Mouse (Mus musculus) lung, embryonic 15.5 days (tissue): ENCODE measurements around the gene Lsm12. TPM values are rescaled to one million over a fixed set of nuclear protein-coding genes. Genes with fewer than 3 reads are reported as not detected.
"Not testable (repeated sequence)": the region's sequence is repeated elsewhere in the genome, so short reads cannot be mapped to it uniquely, and the experiment has no call there.

ENCODE experiments used
- ATAC-seq: fragments of 200-750 bp; cut with Nextera tagmentation; 2 replicates; pipeline ENCODE4 v1.8.0; 2017; ENCODE audit warnings: moderate number of reproducible peaks, borderline replicate concordance; ENCODE audit not compliant: low FRiP score, low TSS enrichment; ENCODE audit errors: extremely low read depth
- H3K27ac ChIP-seq: fragments of 300-500 bp; sonication (generic); 2 replicates; pipeline ENCODE4 v1.5.1; 2015; ENCODE audit warnings: moderate library complexity, mild to moderate bottlenecking, inconsistent platforms
- H3K27me3 ChIP-seq: fragments of 300-500 bp; sonication (generic); 2 replicates; pipeline ENCODE4 v1.6.1; 2015; ENCODE audit warnings: inconsistent platforms
- H3K36me3 ChIP-seq: fragments of 300-500 bp; sonication (generic); 2 replicates; pipeline ENCODE4 v1.6.1; 2015; ENCODE audit warnings: inconsistent platforms
- H3K4me1 ChIP-seq: fragments of 300-500 bp; sonication (generic); 2 replicates; pipeline ENCODE4 v1.6.1; 2015; ENCODE audit warnings: inconsistent platforms
- H3K4me2 ChIP-seq: fragments of 300-500 bp; sonication (generic); 2 replicates; pipeline ENCODE4 v1.6.1; 2015; ENCODE audit warnings: inconsistent platforms, mild to moderate bottlenecking, moderate library complexity
- H3K4me3 ChIP-seq: fragments of 300-500 bp; sonication (generic); 2 replicates; pipeline ENCODE4 v1.5.1; 2015; ENCODE audit warnings: mild to moderate bottlenecking, inconsistent platforms
- H3K9ac ChIP-seq: fragments of 300-500 bp; sonication (generic); 2 replicates; pipeline ENCODE4 v1.6.1; 2015; ENCODE audit warnings: inconsistent platforms
- H3K9me3 ChIP-seq: fragments of 300-500 bp; sonication (generic); 2 replicates; pipeline ENCODE4 v1.6.1; 2016; ENCODE audit warnings: inconsistent platforms
- WGBS: fragments of 180-500 bp; shearing (Covaris S2); methylation state at CpG from one replicate; pipeline ENCODE4 v1.1.7; 2015; 5-methylcytosine and 5-hydroxymethylcytosine counted together
- polyA plus RNA-seq: library from polyadenylated mRNA; unstranded; fragments of >200 nt; fragmentation: Nextera tagmentation; extraction: Ambion mirVana; gene quantifications from 2 replicates; pipeline ENCODE4 v1.2.1, GENCODE M21; 2015

Gene Lsm12
- polyA plus RNA-seq, 1 experiment from 2014 or later = 112 TPM

- 56% methylated on average over 6 of the region's 6 CpGs for WGBS
- no peaks in the 10 kb centered on the region for H3K9me3 ChIP-seq
- no peak overlapping the region for H3K4me3 ChIP-seq
- no peaks in the 10 kb centered on the region for H3K4me1 ChIP-seq
- no peaks in the 10 kb centered on the region for H3K27me3 ChIP-seq
- no peak for ATAC-seq
- peaks cover 83% of the 10 kb centered on the region for H3K36me3 ChIP-seq
- H3K4me2 ChIP-seq = no peak overlapping the region
- no peak overlapping the region for H3K9ac ChIP-seq
- H3K27ac ChIP-seq = no peak overlapping the region
Measured at GRCm38 (mm10) chr11:102165971-102166722, 18.9 kb downstream of the Lsm12 start.

- H3K27me3 ChIP-seq = no peaks in the 10 kb centered on the region
- H3K36me3 ChIP-seq = peaks cover 37% of the 10 kb centered on the region
- H3K9me3 ChIP-seq = no peaks in the 10 kb centered on the region
- no peak overlapping the region for H3K9ac ChIP-seq
- no peak overlapping the region for H3K4me2 ChIP-seq
- no peak overlapping the region for H3K4me3 ChIP-seq
- ATAC-seq = no peak
- H3K4me1 ChIP-seq = peaks cover 8% of the 10 kb centered on the region
- 69% methylated on average over 5 of the region's 5 CpGs for WGBS
- no peak overlapping the region for H3K27ac ChIP-seq
Measured at GRCm38 (mm10) chr11:102159781-102160180, 25.3 kb downstream of the Lsm12 start.

- peaks cover 27% of the 10 kb centered on the region for H3K36me3 ChIP-seq
- H3K9ac ChIP-seq, H3K27me3 ChIP-seq, H3K9me3 ChIP-seq, H3K4me3 ChIP-seq, ATAC-seq, H3K4me2 ChIP-seq, H3K4me1 ChIP-seq, H3K27ac ChIP-seq: not testable (repeated sequence)
- WGBS = 76% methylated on average over 2 of the region's 2 CpGs
Measured at GRCm38 (mm10) chr11:102158024-102158423, 27.1 kb downstream of the Lsm12 start.

- Histone ChIP-seq H3K9me3 (no peaks in the 10 kb centered on the region), H3K36me3 (peaks cover 20% of the 10 kb centered on the region; the same call in 1 of the 2 replicates), H3K4me1 (peaks cover 8% of the 10 kb centered on the region), H3K27me3 (no peaks in the 10 kb centered on the region), H3K4me3 (no peak overlapping the region), H3K4me2 (peak overlapping the region; percentile 90), H3K9ac (no peak overlapping the region), H3K27ac (no peak overlapping the region)
- ATAC-seq = no peak
- WGBS = 2% methylated on average over 1 of the region's 1 CpGs
Measured at GRCm38 (mm10) chr11:102156786-102157089, 28.4 kb downstream of the Lsm12 start.

- WGBS = under 1% methylated on average over 37 of the region's 37 CpGs
- Histone ChIP-seq H3K27ac (0 out of 2 replicates have a peak within 1 kb of the TSS, but pooled peaks have one; percentile 72), H3K9me3 (no peaks in the 10 kb centered on the region), H3K36me3 (peaks cover 15% of the 10 kb centered on the region; the same call in 1 of the 2 replicates), H3K27me3 (no peaks in the 10 kb centered on the region), H3K4me2 (peak within 1 kb of the TSS; percentile 90), H3K4me3 (peak within 1 kb of the TSS; percentile 78), H3K9ac (peak within 1 kb of the TSS; percentile 81), H3K4me1 (peaks cover 8% of the 10 kb centered on the region)
- ATAC-seq = peak; percentile 80
Measured at GRCm38 (mm10) chr11:102156039-102156785, 28.9 kb downstream of the Lsm12 start, which contains the start of gene Tmem101. TSS of gene Tmem101 (minus strand) at chr11:102156404.

GRCm38 (mm10) chr11:102147213-102147989 lies 37.7 kb downstream of the Lsm12 start:
- Histone ChIP-seq H3K9ac (no peak overlapping the region), H3K9me3 (no peaks in the 10 kb centered on the region), H3K4me3 (no peak overlapping the region), H3K4me1 (peaks cover 13% of the 10 kb centered on the region), H3K36me3 (no peaks in the 10 kb centered on the region), H3K27ac (no peak overlapping the region), H3K27me3 (peaks cover 75% of the 10 kb centered on the region), H3K4me2 (no peak overlapping the region)
- ATAC-seq = no peak
- WGBS = 9% methylated on average over 34 of the region's 34 CpGs

GRCm38 (mm10) chr11:102146531-102146930 lies 38.6 kb downstream of the Lsm12 start:
- no peak overlapping the region for H3K4me2 ChIP-seq
- peaks cover 79% of the 10 kb centered on the region for H3K27me3 ChIP-seq
- ATAC-seq = no peak
- H3K4me3 ChIP-seq = no peak overlapping the region
- H3K36me3 ChIP-seq = no peaks in the 10 kb centered on the region
- no peaks in the 10 kb centered on the region for H3K9me3 ChIP-seq
- WGBS = 11% methylated on average over 17 of the region's 17 CpGs
- no peak overlapping the region for H3K9ac ChIP-seq
- H3K4me1 ChIP-seq = peaks cover 13% of the 10 kb centered on the region
- H3K27ac ChIP-seq = no peak overlapping the region

- Histone ChIP-seq H3K9me3 (no peaks in the 10 kb centered on the region), H3K36me3 (no peaks in the 10 kb centered on the region), H3K27me3 (peaks cover 79% of the 10 kb centered on the region), H3K9ac (no peak overlapping the region), H3K4me1 (peaks cover 13% of the 10 kb centered on the region), H3K4me2 (peak overlapping the region; percentile 56; the same call in 1 of the 2 replicates), H3K4me3 (no peak overlapping the region), H3K27ac (no peak overlapping the region)
- 4% methylated on average over 16 of the region's 16 CpGs for WGBS
- no peak for ATAC-seq
Measured at GRCm38 (mm10) chr11:102146005-102146404, 39.1 kb downstream of the Lsm12 start.

- Histone ChIP-seq H3K36me3 (no peaks in the 10 kb centered on the region), H3K9me3 (no peaks in the 10 kb centered on the region), H3K4me2 (peak within 1 kb of the TSS; percentile 56), H3K27ac (no peak within 1 kb of the TSS), H3K9ac (no peak within 1 kb of the TSS), H3K27me3 (peaks cover 79% of the 10 kb centered on the region), H3K4me3 (peak within 1 kb of the TSS; percentile 30), H3K4me1 (peaks cover 13% of the 10 kb centered on the region)
- under 1% methylated on average over 50 of the region's 50 CpGs for WGBS
- peak; percentile 28; the same call in 1 of the 2 replicates for ATAC-seq
Measured at GRCm38 (mm10) chr11:102145471-102146001, 39.6 kb downstream of the Lsm12 start, which contains the start of gene Nags. TSS of gene Nags (plus strand) at chr11:102145513.

- H3K4me2 ChIP-seq = peak overlapping the region; percentile 56
- no peak for ATAC-seq
- no peaks in the 10 kb centered on the region for H3K9me3 ChIP-seq
- peak overlapping the region; percentile 30 for H3K4me3 ChIP-seq
- H3K27me3 ChIP-seq = peaks cover 79% of the 10 kb centered on the region
- H3K9ac ChIP-seq = no peak overlapping the region
- no peak overlapping the region for H3K27ac ChIP-seq
- WGBS = 20% methylated on average over 13 of the region's 13 CpGs
- H3K4me1 ChIP-seq = peaks cover 13% of the 10 kb centered on the region
- H3K36me3 ChIP-seq = no peaks in the 10 kb centered on the region
Measured at GRCm38 (mm10) chr11:102144957-102145470, 40.1 kb downstream of the Lsm12 start.

- Histone ChIP-seq H3K4me2 (no peak overlapping the region), H3K9me3 (no peaks in the 10 kb centered on the region), H3K4me3 (no peak overlapping the region), H3K9ac (no peak overlapping the region), H3K27ac (no peak overlapping the region), H3K36me3 (no peaks in the 10 kb centered on the region), H3K4me1 (peaks cover 13% of the 10 kb centered on the region), H3K27me3 (peaks cover 54% of the 10 kb centered on the region)
- ATAC-seq = no peak
- WGBS = 52% methylated on average over 7 of the region's 7 CpGs
Measured at GRCm38 (mm10) chr11:102142355-102142754, 42.7 kb downstream of the Lsm12 start.
